Mouse (Mus musculus): ENCODE data around the gene Smox. TPM values are rescaled to one million over a fixed set of nuclear protein-coding genes. Genes with fewer than 3 reads are reported as not detected.

Smox gene
- 21.2 and 24.6 TPM in 2 replicates for polyA plus RNA-seq (2014; fragmentation: Nextera tagmentation; extraction: Ambion mirVana)

DNA sequence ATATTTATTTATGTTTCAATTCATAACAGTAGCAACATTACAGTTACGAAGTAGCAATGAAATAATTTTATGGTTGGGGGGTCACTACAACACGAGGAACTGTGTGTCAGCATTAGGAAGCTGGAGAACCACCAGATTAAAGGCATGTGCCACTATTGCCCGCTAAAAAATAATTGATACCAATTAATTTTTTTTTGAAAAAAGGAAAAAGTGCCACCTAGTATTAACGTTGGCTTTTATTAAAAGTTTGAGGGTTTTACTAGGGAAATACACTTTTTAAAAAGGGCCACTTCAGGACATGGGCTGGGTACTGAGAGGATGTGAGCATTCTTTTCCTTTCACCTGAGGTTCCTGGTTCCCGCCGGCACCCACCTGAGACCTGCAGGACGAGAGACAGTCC is at the start of gene Smox:
TSS of gene Smox (plus strand) at position 301 of the 400 bp plus-strand sequence.
- H3K4me3 ChIP-seq (ENCODE audit: low read depth, low read length) = peak within 1 kb of the TSS; percentile 76
- no peaks in the 10 kb centered on the region for H3K36me3 ChIP-seq (ENCODE audit: control insufficient read depth, insufficient read depth, low read length)
- peaks cover 8% of the 10 kb centered on the region; the same call in 1 of the 2 replicates for H3K4me1 ChIP-seq (replicated peaks; ENCODE audit: control insufficient read depth, insufficient read depth, low read length)
- WGBS = 18% methylated on average over 7 of the region's 7 CpGs
- ATAC-seq (replicated peaks; ENCODE audit: low FRiP score, low TSS enrichment, low read depth) (no peak), DNase-seq (ENCODE audit: low spot score) (no peak)
- no peaks in the 10 kb centered on the region for H3K27me3 ChIP-seq (replicated peaks; ENCODE audit: control insufficient read depth, insufficient read depth, low read length)
- H3K9me3 ChIP-seq (ENCODE audit: control insufficient read depth, low read length) = no peaks in the 10 kb centered on the region
- H3K9ac ChIP-seq (ENCODE audit: low read length) = peak within 1 kb of the TSS; percentile 84
- H3K4me2 ChIP-seq (ENCODE audit: low read length) = peak within 1 kb of the TSS; percentile 70
- peak within 1 kb of the TSS; percentile 60; the same call in 1 of the 2 replicates for H3K27ac ChIP-seq (ENCODE audit: low read depth)

DNA sequence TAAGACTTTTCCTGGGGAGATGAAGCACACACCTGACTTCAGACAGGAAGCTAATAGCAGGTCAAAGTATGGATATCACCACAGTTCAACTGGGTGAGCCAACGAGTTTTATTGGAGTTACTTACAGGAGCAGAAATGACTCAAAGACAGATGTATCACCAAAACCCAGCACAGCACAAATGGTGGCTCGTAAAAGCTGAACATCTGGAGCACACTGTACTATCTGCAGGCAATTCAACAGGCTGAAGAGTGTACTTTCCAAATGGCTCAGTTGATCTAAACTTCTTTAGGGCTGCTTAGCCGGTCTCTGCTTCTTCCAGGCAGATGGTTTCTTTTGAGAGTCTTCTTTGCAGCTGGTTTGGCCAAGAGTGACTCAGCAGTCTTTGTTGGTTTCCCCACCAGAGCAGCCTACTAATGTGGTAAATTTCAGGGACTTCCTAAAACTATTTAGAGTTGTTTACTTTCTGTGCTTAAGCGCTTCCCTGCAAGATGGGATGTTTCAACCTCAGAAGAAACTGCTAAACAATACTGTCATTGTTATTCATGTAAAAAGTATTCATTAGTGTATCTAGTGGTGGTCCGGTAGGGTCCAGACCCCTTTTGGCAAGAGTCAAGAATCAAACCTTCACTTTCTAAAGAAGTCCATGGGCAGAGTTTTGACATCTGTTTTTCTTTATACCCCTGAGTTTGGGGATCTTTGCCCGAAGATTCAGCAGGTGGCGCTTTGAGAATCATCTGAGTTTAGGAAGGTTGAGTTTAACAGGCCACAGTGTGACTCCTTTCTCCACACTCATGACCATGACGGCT is 48.0 kb upstream of the Smox start:
- Histone ChIP-seq H3K36me3 (ENCODE audit: control insufficient read depth, insufficient read depth, low read length) (no peaks in the 10 kb centered on the region), H3K9ac (ENCODE audit: low read length) (no peak overlapping the region), H3K4me2 (ENCODE audit: low read length) (no peak overlapping the region), H3K9me3 (ENCODE audit: control insufficient read depth, low read length) (no peaks in the 10 kb centered on the region), H3K4me3 (ENCODE audit: low read depth, low read length) (no peak overlapping the region), H3K4me1 (replicated peaks; ENCODE audit: control insufficient read depth, insufficient read depth, low read length) (no peaks in the 10 kb centered on the region), H3K27ac (ENCODE audit: low read depth) (no peak overlapping the region), H3K27me3 (replicated peaks; ENCODE audit: control insufficient read depth, insufficient read depth, low read length) (no peaks in the 10 kb centered on the region)
- no peak for ATAC-seq (replicated peaks; ENCODE audit: low FRiP score, low TSS enrichment, low read depth)
- 64% methylated on average over 8 of the region's 8 CpGs for WGBS
- DNase-seq (ENCODE audit: low spot score) = no peak

DNA sequence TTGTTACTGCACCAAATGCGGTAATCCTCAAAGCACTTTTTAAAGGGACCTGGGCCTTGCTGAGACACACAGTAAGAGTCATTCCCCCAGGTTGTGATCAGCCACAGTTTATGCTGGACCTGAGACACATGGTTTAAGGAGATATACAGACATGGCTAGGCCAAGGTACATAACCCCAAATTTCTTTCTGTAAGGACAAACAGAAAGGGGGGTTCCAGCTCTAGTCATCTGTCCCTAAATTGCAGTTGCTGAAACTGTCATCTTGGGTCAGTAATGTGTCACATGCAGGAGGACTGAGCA is 47.5 kb upstream of the Smox start:
- no peak for DNase-seq (ENCODE audit: low spot score)
- Histone ChIP-seq H3K4me3 (ENCODE audit: low read depth, low read length) (no peak overlapping the region), H3K4me1 (replicated peaks; ENCODE audit: control insufficient read depth, insufficient read depth, low read length) (no peaks in the 10 kb centered on the region), H3K4me2 (ENCODE audit: low read length) (no peak overlapping the region), H3K9me3 (ENCODE audit: control insufficient read depth, low read length) (no peaks in the 10 kb centered on the region), H3K36me3 (ENCODE audit: control insufficient read depth, insufficient read depth, low read length) (no peaks in the 10 kb centered on the region), H3K9ac (ENCODE audit: low read length) (no peak overlapping the region), H3K27me3 (replicated peaks; ENCODE audit: control insufficient read depth, insufficient read depth, low read length) (no peaks in the 10 kb centered on the region), H3K27ac (ENCODE audit: low read depth) (no peak overlapping the region)
- no peak for ATAC-seq (replicated peaks; ENCODE audit: low FRiP score, low TSS enrichment, low read depth)
- 58% methylated on average over 1 of the region's 1 CpGs for WGBS

DNA sequence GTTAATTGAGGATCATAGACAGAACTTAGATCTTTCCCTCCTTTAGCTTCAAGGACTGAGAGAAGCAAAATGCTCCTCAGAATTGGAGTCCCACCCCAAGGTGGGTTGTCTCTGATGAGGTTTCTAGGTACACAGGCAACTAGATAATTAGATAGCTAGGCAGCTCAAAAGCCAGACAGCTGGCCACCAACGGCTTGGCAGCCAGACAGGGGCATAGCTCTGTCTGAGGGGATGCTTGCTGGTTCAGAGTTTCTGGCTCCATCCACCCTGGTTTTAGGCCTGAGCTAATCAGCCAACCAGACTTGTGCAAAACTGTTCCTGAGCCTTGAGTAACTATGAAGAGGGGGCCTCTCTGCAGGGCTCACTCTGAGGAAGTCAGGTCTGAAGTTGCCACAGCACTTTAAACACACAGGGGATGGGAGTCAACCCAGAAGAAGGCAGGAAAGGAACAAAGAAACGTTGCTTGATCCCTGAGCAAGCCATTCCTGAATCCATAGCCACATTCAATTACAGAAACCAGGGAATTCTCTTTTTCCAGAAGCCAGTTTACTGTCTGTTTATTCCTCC is 44.8 kb upstream of the Smox start:
- ATAC-seq (replicated peaks; ENCODE audit: low FRiP score, low TSS enrichment, low read depth) (no peak), DNase-seq (ENCODE audit: low spot score) (no peak)
- H3K9me3 ChIP-seq (ENCODE audit: control insufficient read depth, low read length) = no peaks in the 10 kb centered on the region
- WGBS = 47% methylated on average over 2 of the region's 2 CpGs
- H3K4me2 ChIP-seq (ENCODE audit: low read length) = no peak overlapping the region
- H3K4me3 ChIP-seq (ENCODE audit: low read depth, low read length) = no peak overlapping the region
- H3K9ac ChIP-seq (ENCODE audit: low read length) = no peak overlapping the region
- no peaks in the 10 kb centered on the region for H3K27me3 ChIP-seq (replicated peaks; ENCODE audit: control insufficient read depth, insufficient read depth, low read length)
- H3K27ac ChIP-seq (ENCODE audit: low read depth) = no peak overlapping the region
- H3K36me3 ChIP-seq (ENCODE audit: control insufficient read depth, insufficient read depth, low read length) = no peaks in the 10 kb centered on the region
- H3K4me1 ChIP-seq (replicated peaks; ENCODE audit: control insufficient read depth, insufficient read depth, low read length) = no peaks in the 10 kb centered on the region

DNA sequence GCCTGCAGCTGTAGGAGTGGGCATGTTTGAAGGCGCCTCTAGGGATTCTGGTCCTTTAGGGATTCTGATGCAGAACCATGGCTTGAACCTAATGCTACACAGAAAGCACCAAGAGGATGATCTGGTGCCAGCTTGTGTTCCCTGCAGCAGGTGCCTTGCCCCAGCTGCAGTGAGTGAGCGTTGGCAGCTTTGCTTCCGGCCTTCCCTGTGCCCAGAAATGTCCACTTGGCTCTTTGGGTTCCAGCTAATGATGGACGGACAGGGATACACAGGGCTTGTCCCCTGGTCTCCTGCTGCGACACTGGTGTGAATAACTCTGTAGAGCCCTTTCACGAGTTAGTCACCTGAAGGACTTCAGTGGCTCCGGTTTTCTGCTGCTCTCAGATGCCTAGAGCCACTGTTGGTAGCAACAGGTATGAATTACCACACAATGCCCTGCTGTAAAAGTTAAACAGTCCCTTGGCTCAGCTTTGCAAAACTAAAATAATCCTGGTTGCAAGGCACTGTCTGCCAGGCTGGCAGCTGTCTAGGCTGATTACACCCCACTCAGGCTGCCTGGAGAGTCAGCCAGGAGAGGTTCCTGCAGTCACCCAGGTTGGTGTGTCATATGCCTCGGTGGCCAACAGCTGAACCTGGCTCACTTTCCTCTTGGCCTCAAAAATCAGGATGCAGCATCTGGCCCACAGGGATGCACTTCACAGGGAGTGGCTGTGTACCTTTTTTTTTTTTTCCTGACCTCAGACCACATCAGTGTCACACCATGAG is 43.5 kb upstream of the Smox start:
- no peaks in the 10 kb centered on the region for H3K27me3 ChIP-seq (replicated peaks; ENCODE audit: control insufficient read depth, insufficient read depth, low read length)
- no peak overlapping the region for H3K4me2 ChIP-seq (ENCODE audit: low read length)
- H3K36me3 ChIP-seq (ENCODE audit: control insufficient read depth, insufficient read depth, low read length) = no peaks in the 10 kb centered on the region
- H3K9me3 ChIP-seq (ENCODE audit: control insufficient read depth, low read length) = no peaks in the 10 kb centered on the region
- no peak overlapping the region for H3K27ac ChIP-seq (ENCODE audit: low read depth)
- ATAC-seq (replicated peaks; ENCODE audit: low FRiP score, low TSS enrichment, low read depth) (no peak), DNase-seq (ENCODE audit: low spot score) (no peak)
- H3K4me1 ChIP-seq (replicated peaks; ENCODE audit: control insufficient read depth, insufficient read depth, low read length) = no peaks in the 10 kb centered on the region
- 83% methylated on average over 8 of the region's 8 CpGs for WGBS
- no peak overlapping the region for H3K9ac ChIP-seq (ENCODE audit: low read length)
- H3K4me3 ChIP-seq (ENCODE audit: low read depth, low read length) = no peak overlapping the region

DNA sequence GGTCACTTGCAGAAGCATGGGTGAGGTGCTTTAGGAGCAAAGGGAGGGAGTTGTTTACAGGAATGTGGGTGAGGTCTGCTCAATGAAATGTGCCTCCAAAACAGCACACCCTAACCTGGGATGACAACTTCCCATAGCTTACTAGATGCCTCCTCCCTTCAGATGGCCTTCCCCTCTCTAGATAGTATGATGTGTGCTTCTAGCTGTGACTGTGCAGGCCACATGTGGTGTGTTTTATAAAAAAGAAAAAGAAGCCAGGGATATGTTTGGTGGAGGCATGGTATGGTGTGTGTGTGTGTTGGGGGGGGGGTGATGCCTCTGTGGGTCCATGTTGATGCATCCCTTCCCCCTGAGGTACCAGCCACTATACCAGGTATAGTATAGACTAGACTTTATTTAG is 42.9 kb upstream of the Smox start:
- ATAC-seq (replicated peaks; ENCODE audit: low FRiP score, low TSS enrichment, low read depth) (no peak), DNase-seq (ENCODE audit: low spot score) (no peak)
- no peaks in the 10 kb centered on the region for H3K36me3 ChIP-seq (ENCODE audit: control insufficient read depth, insufficient read depth, low read length)
- no peaks in the 10 kb centered on the region for H3K4me1 ChIP-seq (replicated peaks; ENCODE audit: control insufficient read depth, insufficient read depth, low read length)
- no peaks in the 10 kb centered on the region for H3K27me3 ChIP-seq (replicated peaks; ENCODE audit: control insufficient read depth, insufficient read depth, low read length)
- H3K9ac ChIP-seq (ENCODE audit: low read length) = no peak overlapping the region
- no peak overlapping the region for H3K27ac ChIP-seq (ENCODE audit: low read depth)
- no peak overlapping the region for H3K4me3 ChIP-seq (ENCODE audit: low read depth, low read length)
- H3K9me3 ChIP-seq (ENCODE audit: control insufficient read depth, low read length) = no peaks in the 10 kb centered on the region
- no peak overlapping the region for H3K4me2 ChIP-seq (ENCODE audit: low read length)

DNA sequence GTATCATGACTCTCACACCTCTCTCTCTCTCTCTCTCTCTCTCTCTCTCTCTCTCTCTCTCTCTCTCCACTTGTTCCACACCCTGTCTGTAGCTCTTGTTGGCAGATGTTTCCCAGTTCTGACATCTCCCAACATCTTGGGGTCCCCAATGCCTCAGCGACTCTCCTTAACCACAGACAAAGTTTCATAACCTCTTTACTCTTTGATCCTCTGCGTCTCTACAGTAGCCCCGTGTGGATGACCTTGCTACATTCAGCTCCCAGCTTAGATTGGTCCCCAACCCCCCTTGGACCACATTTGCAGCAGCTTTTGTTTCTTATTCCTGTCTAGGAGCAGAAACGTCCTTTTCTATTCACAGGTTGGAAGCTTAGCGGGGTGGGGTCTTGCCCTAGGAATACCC is 41.6 kb upstream of the Smox start:
- Histone ChIP-seq H3K9ac (ENCODE audit: low read length) (no peak overlapping the region), H3K4me3 (ENCODE audit: low read depth, low read length) (no peak overlapping the region), H3K4me2 (ENCODE audit: low read length) (no peak overlapping the region), H3K36me3 (ENCODE audit: control insufficient read depth, insufficient read depth, low read length) (no peaks in the 10 kb centered on the region), H3K27me3 (replicated peaks; ENCODE audit: control insufficient read depth, insufficient read depth, low read length) (no peaks in the 10 kb centered on the region), H3K27ac (ENCODE audit: low read depth) (no peak overlapping the region), H3K9me3 (ENCODE audit: control insufficient read depth, low read length) (no peaks in the 10 kb centered on the region), H3K4me1 (replicated peaks; ENCODE audit: control insufficient read depth, insufficient read depth, low read length) (no peaks in the 10 kb centered on the region)
- DNase-seq (ENCODE audit: low spot score) (no peak), ATAC-seq (replicated peaks; ENCODE audit: low FRiP score, low TSS enrichment, low read depth) (no peak)
- 69% methylated on average over 5 of the region's 5 CpGs for WGBS

DNA sequence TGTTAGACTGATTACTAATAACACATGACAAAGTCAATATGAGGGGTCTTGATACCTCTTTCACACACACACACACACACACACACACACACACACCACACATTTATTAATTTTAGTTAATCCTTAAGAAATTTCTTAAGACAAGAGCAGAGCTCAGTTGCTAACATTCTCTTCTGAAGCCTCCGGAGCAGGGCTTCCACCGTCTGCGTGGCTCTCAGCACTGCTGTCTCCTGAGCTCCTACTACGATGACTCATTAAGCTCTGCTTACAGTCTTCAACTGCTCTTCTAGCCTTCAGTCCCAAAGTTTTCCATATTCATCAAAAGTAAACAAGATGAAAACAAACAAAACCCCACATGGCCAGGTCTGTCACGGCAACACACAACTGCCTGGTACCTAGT is 40.8 kb upstream of the Smox start:
- Histone ChIP-seq H3K4me2 (ENCODE audit: low read length) (no peak overlapping the region), H3K27me3 (replicated peaks; ENCODE audit: control insufficient read depth, insufficient read depth, low read length) (no peaks in the 10 kb centered on the region), H3K27ac (ENCODE audit: low read depth) (no peak overlapping the region), H3K36me3 (ENCODE audit: control insufficient read depth, insufficient read depth, low read length) (no peaks in the 10 kb centered on the region), H3K4me1 (replicated peaks; ENCODE audit: control insufficient read depth, insufficient read depth, low read length) (no peaks in the 10 kb centered on the region), H3K9me3 (ENCODE audit: control insufficient read depth, low read length) (no peaks in the 10 kb centered on the region), H3K9ac (ENCODE audit: low read length) (no peak overlapping the region), H3K4me3 (ENCODE audit: low read depth, low read length) (no peak overlapping the region)
- ATAC-seq (replicated peaks; ENCODE audit: low FRiP score, low TSS enrichment, low read depth) (no peak), DNase-seq (ENCODE audit: low spot score) (peak; percentile 18)
- 81% methylated on average over 5 of the region's 5 CpGs for WGBS
